Mouse (Mus musculus) stomach, embryonic 15.5 days (tissue): ENCODE results near the gene Zfp821. TPM values are rescaled to one million over a fixed set of nuclear protein-coding genes. Genes with fewer than 3 reads are reported as not detected.

Source experiments
- ATAC-seq: fragments of 200-750 bp; cut with Nextera tagmentation; 2 replicates; pipeline ENCODE4 v1.8.0; 2017; ENCODE audit warnings: low read depth, moderate number of reproducible peaks, moderate TSS enrichment; ENCODE audit not compliant: insufficient read depth, low FRiP score
- H3K27ac ChIP-seq: fragments of 300-500 bp; sonication (generic); 2 replicates; pipeline ENCODE4 v1.5.1; 2015; ENCODE audit warnings: mild to moderate bottlenecking, inconsistent platforms
- H3K27me3 ChIP-seq: fragments of 300-500 bp; sonication (generic); replicated peaks from 2 replicates; pipeline ENCODE4 v1.6.1; 2015; ENCODE audit warnings: inconsistent platforms
- H3K36me3 ChIP-seq: fragments of 300-500 bp; sonication (generic); 2 replicates; pipeline ENCODE4 v1.6.1; 2015; ENCODE audit warnings: inconsistent platforms
- H3K4me1 ChIP-seq: fragments of 300-500 bp; sonication (generic); 2 replicates; pipeline ENCODE4 v1.6.1; 2015; ENCODE audit warnings: inconsistent platforms
- H3K4me2 ChIP-seq: fragments of 300-500 bp; sonication (generic); 2 replicates; pipeline ENCODE4 v1.6.1; 2015; ENCODE audit warnings: mild to moderate bottlenecking, inconsistent platforms
- H3K4me3 ChIP-seq: fragments of 300-500 bp; sonication (generic); replicated peaks from 2 replicates; pipeline ENCODE4 v1.5.1; 2015; ENCODE audit warnings: inconsistent platforms
- H3K9ac ChIP-seq: fragments of 300-500 bp; sonication (generic); 2 replicates; pipeline ENCODE4 v1.6.1; 2015; ENCODE audit warnings: inconsistent platforms
- H3K9me3 ChIP-seq: fragments of 300-500 bp; sonication (generic); 2 replicates; pipeline ENCODE4 v1.6.1; 2016; ENCODE audit warnings: inconsistent platforms
- WGBS: fragments of 180-500 bp; shearing (Covaris S2); methylation state at CpG from one replicate; pipeline ENCODE4 v1.1.7; 2015; 5-methylcytosine and 5-hydroxymethylcytosine counted together
- polyA plus RNA-seq: library from polyadenylated mRNA; unstranded; fragments of >200 nt; fragmentation: Nextera tagmentation; extraction: Ambion mirVana; gene quantifications from 2 replicates; pipeline ENCODE4 v1.2.1, GENCODE M21; 2015

The Zfp821 gene
- polyA plus RNA-seq, result 21.4 and 22.6 TPM in 2 replicates

DNA sequence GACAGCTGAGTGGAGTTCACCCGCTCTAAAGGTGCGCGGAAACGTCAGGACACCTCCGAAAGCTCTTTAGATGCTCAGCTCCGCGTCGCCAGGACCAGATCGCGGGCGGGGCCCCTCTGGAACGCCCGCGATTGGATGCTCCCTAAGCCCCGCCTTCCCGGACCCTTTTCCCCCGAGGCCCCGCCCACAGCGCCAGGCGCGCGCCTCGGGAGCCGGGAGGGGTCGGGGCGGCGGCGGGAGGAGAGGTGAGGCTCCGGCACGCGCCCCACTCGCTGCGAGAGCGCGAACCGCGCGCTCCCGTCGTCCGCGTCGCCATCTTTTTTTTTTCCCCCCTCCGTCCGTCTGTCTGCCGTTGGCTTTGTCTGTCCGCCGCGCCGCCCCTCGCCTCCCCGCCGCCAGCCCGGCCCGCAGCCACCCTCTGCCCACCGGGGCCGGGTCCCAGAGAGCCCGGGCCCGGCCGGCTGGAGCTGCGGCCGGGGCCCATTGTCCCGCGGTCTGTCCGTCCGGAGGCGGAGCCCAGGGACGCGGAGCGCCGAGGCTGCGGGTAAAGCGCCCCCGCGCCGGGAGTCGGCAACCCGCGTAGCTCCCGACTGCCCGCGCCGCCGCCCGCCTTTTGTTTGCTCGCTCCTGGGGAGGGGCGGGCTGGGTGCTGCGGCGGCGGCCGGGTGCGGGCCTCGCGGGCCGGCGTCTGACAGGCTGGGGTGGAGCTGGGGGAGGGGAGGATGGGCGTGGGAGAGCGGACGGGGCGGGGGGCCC, at the start of gene Zfp821:
Gene Zfp821 (plus strand): TSS at position 227 of the 756 bp plus-strand sequence.
- Histone ChIP-seq H3K4me2 (peak within 1 kb of the TSS; percentile 81), H3K9ac (peak within 1 kb of the TSS; percentile 98), H3K4me1 (peaks cover 22% of the 10 kb centered on the region), H3K9me3 (no peaks in the 10 kb centered on the region), H3K27me3 (no peaks in the 10 kb centered on the region), H3K4me3 (peak within 1 kb of the TSS; percentile 98), H3K36me3 (peaks cover 14% of the 10 kb centered on the region; the same call in 1 of the 2 replicates), H3K27ac (peak within 1 kb of the TSS; percentile 96)
- peak; percentile 93 for ATAC-seq
- under 1% methylated on average over 58 of the region's 100 CpGs for WGBS

DNA sequence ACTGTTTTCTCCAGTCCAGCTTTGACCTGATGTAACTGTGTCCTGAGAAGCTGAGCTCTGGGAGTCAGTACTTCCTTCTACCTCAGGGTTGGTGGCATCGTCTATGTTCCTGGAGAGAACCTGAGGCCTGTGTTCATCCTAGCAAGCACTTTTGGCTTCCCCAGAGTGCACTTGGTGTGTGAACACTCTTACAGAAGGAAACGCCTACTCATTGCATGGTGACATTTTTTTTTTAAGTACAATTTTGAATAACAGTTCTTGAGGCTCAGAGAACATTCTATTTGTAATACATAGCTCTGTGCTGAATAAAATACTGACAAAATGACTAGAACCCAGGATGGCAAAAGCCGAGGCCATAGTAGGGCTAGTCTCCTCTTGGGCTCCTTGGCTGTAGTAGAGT, 48.5 kb upstream of the Zfp821 start:
- ATAC-seq, result no peak
- Histone ChIP-seq H3K4me1 (no peaks in the 10 kb centered on the region), H3K4me2 (no peak overlapping the region), H3K9ac (no peak overlapping the region), H3K36me3 (no peaks in the 10 kb centered on the region), H3K27me3 (no peaks in the 10 kb centered on the region), H3K27ac (no peak overlapping the region), H3K4me3 (no peak overlapping the region), H3K9me3 (no peaks in the 10 kb centered on the region)
- WGBS, result 80% methylated on average over 3 of the region's 3 CpGs

DNA sequence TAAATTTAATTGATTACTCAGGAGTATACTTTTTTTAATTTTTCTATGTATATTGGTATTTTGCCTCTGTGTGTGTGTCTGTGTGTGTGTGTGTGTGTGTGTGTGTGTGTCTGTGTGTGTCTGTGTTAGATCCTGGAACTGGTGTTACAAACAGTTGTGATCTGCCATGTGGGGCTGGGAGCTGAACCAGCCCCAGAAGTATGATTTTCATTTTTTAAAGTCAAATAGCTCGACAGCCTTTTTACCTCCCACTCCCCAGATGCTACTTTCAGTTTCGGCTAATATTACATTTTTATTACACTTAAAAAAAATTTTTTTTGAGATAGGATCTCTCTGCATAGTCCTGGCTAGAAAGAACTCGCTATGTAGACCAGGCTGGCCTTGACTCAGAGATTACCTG, 43.0 kb upstream of the Zfp821 start:
- no peaks in the 10 kb centered on the region for H3K9me3 ChIP-seq
- 74% methylated on average over 3 of the region's 3 CpGs for WGBS
- no peaks in the 10 kb centered on the region for H3K36me3 ChIP-seq
- no peak overlapping the region for H3K9ac ChIP-seq
- no peaks in the 10 kb centered on the region for H3K4me1 ChIP-seq
- no peak overlapping the region for H3K4me2 ChIP-seq
- no peak overlapping the region for H3K27ac ChIP-seq
- H3K4me3 ChIP-seq, result no peak overlapping the region
- no peaks in the 10 kb centered on the region for H3K27me3 ChIP-seq
- ATAC-seq, result no peak

DNA sequence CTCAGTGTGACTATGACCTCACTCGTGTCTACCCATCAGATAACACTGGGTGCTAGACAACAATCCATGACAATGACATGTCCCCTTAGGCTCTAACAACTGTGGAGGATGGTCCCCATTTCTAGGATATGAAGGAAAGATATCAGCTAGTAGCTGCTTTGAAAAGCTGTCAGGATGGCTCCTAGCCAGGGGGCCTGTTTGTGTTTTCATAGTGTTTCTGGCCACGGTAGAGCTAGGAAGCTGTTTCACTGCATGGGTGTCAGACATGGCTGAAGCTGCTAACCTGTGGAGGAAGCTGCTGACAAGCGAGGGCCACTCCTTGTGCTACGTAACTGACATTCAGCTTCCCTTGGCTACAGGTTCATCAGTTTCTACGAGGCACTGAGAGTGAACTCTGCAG, 38.7 kb upstream of the Zfp821 start:
- no peak overlapping the region for H3K27ac ChIP-seq
- no peaks in the 10 kb centered on the region for H3K9me3 ChIP-seq
- 81% methylated on average over 5 of the region's 5 CpGs for WGBS
- H3K27me3 ChIP-seq, result no peaks in the 10 kb centered on the region
- no peak overlapping the region for H3K4me2 ChIP-seq
- H3K4me1 ChIP-seq, result no peaks in the 10 kb centered on the region
- no peak overlapping the region for H3K9ac ChIP-seq
- no peak overlapping the region for H3K4me3 ChIP-seq
- no peak for ATAC-seq
- H3K36me3 ChIP-seq, result peaks cover 13% of the 10 kb centered on the region

DNA sequence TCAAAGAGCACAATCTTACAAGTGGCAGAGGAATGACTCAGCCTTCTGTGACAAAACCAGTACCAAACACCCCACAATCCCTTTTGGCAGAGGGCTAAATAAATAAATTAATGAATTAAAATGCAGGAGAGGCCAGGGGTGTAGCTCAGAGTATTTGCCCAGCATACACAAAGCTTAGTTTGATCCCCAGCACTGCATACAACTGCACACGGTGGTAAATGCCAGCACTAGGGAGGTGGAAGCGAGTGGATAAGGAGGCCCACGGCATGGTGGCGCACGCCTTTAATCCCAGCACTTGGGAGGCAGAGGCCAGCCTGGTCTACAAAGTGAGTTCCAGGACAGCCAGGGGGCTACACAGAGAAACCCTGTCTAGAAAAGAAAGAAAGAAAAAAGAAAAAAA, 32.7 kb upstream of the Zfp821 start:
- no peaks in the 10 kb centered on the region for H3K27me3 ChIP-seq
- ATAC-seq, result no peak; the same call in 1 of the 2 replicates
- no peaks in the 10 kb centered on the region for H3K9me3 ChIP-seq
- peaks cover 55% of the 10 kb centered on the region for H3K36me3 ChIP-seq
- no peak overlapping the region for H3K4me2 ChIP-seq
- no peak overlapping the region for H3K9ac ChIP-seq
- H3K27ac ChIP-seq, result no peak overlapping the region
- H3K4me3 ChIP-seq, result no peak overlapping the region
- 82% methylated on average over 5 of the region's 5 CpGs for WGBS
- H3K4me1 ChIP-seq, result no peaks in the 10 kb centered on the region

DNA sequence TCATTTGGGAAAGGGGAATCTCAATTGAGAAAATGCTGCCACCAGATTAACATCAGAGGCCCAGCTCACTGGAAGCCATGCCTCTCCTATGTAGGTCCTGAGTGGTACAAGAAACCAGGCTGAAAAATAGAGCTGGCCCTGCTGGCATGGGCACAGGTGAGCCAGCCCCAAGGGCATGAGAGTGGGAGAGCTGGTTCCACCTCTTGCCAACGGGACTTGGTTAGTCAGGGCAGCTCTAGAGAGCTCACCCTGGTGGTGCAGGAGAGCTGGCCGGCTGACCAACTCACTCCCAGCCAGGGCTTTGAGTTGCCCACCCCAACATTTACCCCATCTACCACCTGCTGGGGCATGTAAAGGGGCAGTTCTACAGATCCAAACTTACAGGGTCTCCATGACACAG, 31.8 kb upstream of the Zfp821 start:
- H3K36me3 ChIP-seq, result peaks cover 54% of the 10 kb centered on the region
- H3K4me3 ChIP-seq, result no peak overlapping the region

GRCm38 (mm10) chr8:109675896-109676643, 29.3 kb upstream of the Zfp821 start:
- Histone ChIP-seq H3K4me3 (no peak overlapping the region), H3K36me3 (peaks cover 59% of the 10 kb centered on the region), H3K4me1 (no peaks in the 10 kb centered on the region), H3K9ac (no peak overlapping the region), H3K9me3 (no peaks in the 10 kb centered on the region), H3K27ac (no peak overlapping the region), H3K4me2 (no peak overlapping the region), H3K27me3 (no peaks in the 10 kb centered on the region)
- ATAC-seq, result no peak
- 89% methylated on average over 9 of the region's 9 CpGs for WGBS

More for the DNA sequence above, 31.8 kb upstream of the Zfp821 start:
- H3K9ac ChIP-seq, result no peak overlapping the region
- no peak for ATAC-seq
- no peaks in the 10 kb centered on the region for H3K4me1 ChIP-seq
- H3K27me3 ChIP-seq, result no peaks in the 10 kb centered on the region
- 83% methylated on average over 2 of the region's 2 CpGs for WGBS
- no peaks in the 10 kb centered on the region for H3K9me3 ChIP-seq
- H3K4me2 ChIP-seq, result no peak overlapping the region
- no peak overlapping the region for H3K27ac ChIP-seq

DNA sequence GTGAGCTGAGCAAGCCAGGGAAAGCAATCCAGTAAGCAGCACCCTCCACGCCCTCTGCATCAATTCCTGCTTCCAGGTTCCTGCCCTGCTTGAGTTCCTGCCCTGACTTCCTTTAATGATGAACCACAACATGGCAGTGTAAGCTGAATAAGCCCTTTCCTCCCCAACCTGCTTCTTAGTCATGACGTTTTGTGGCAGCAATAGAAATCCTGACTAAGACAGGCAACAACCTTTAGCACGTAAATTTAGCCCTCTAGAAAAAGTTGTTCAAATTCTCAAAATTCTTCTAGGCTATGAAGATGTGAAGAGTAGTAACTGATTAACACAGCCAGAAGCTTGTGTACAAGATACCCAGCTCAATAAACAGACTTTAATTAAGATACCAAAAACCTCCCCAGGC, 23.8 kb upstream of the Zfp821 start:
- no peaks in the 10 kb centered on the region for H3K9me3 ChIP-seq
- no peak overlapping the region for H3K27ac ChIP-seq
- H3K36me3 ChIP-seq, result peaks cover 47% of the 10 kb centered on the region
- no peak overlapping the region for H3K4me2 ChIP-seq
- 74% methylated on average over 3 of the region's 3 CpGs for WGBS
- no peak overlapping the region for H3K4me3 ChIP-seq
- no peaks in the 10 kb centered on the region for H3K4me1 ChIP-seq
- ATAC-seq, result no peak
- H3K27me3 ChIP-seq, result no peaks in the 10 kb centered on the region
- H3K9ac ChIP-seq, result no peak overlapping the region

DNA sequence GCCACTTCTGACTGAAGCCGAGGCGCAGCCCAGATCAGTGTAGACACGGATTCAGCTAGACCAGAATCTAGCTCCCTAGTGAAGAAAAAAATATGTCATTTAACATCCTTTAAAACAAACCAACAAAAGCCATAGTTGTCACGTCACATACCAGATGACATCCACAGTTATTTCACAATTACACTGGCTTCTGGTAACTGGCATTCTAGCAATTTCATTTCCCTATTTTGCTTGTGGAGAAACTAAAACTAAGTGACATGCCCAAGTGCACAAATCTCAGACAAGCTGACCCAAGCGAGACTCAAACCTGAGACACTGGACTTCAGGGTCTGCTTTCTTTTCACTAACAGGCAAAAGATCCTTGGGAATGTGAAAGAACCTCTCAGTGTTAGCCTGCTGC, 23.2 kb upstream of the Zfp821 start:
- H3K9me3 ChIP-seq, result no peaks in the 10 kb centered on the region
- H3K4me2 ChIP-seq, result no peak overlapping the region
- WGBS, result 86% methylated on average over 5 of the region's 5 CpGs
- peaks cover 43% of the 10 kb centered on the region for H3K36me3 ChIP-seq
- no peak overlapping the region for H3K4me3 ChIP-seq
- no peak overlapping the region for H3K9ac ChIP-seq
- no peak for ATAC-seq
- no peaks in the 10 kb centered on the region for H3K27me3 ChIP-seq
- no peak overlapping the region for H3K27ac ChIP-seq
- no peaks in the 10 kb centered on the region for H3K4me1 ChIP-seq

DNA sequence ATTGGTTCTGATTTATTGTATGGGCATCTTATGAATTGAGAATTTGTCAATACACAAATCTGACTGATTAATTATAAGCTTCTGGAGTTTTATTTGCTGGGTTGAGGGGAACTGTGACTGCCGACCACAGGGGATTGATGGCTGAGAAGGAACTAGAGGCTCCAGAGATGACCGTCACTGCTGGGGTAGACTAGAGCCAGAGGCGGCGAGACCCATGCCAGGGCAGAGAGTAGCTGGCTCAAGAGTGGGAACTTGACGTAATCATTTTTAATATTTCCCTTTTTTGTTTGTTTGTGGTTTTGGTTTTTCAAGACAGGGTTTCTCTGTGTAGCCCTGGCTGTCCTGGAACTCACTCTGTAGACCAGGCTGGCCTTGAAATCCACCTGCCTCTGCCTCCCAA, 18.1 kb upstream of the Zfp821 start:
- ATAC-seq, result no peak
- WGBS, result 88% methylated on average over 5 of the region's 5 CpGs
- no peak overlapping the region for H3K4me2 ChIP-seq

DNA sequence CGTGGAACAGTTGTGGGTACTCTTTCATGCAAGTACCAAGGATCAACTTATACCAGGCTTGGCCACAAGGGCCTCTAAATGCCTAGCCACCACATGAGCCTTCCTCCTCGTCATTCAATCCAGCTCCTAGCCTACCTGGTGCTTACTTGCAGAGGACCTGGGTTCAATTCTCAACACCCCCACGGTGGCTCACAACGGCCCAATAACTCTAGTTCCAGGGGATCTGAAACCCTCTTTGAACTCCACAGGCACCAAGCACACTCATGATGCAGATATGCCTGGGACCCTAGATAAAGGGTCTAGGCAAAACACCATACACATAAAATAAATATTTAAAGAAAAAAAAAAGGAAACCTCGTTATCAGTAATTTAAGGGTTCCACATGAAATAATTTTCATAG, 13.6 kb upstream of the Zfp821 start:
- H3K27ac ChIP-seq, result no peak overlapping the region
- no peaks in the 10 kb centered on the region for H3K9me3 ChIP-seq
- no peaks in the 10 kb centered on the region for H3K27me3 ChIP-seq
- H3K4me3 ChIP-seq, result peak overlapping the region; percentile 99
- no peak for ATAC-seq
- no peaks in the 10 kb centered on the region for H3K36me3 ChIP-seq
- peaks cover 10% of the 10 kb centered on the region for H3K4me1 ChIP-seq
- peak overlapping the region; percentile 49 for H3K4me2 ChIP-seq
- peak overlapping the region; percentile 12; the same call in 1 of the 2 replicates for H3K9ac ChIP-seq
- 43% methylated on average over 5 of the region's 5 CpGs for WGBS

More for the DNA sequence above, 18.1 kb upstream of the Zfp821 start:
- no peaks in the 10 kb centered on the region for H3K27me3 ChIP-seq
- peaks cover 6% of the 10 kb centered on the region for H3K4me1 ChIP-seq
- no peak overlapping the region for H3K4me3 ChIP-seq
- H3K9ac ChIP-seq, result no peak overlapping the region
- peaks cover 10% of the 10 kb centered on the region; the same call in 1 of the 2 replicates for H3K36me3 ChIP-seq
- H3K9me3 ChIP-seq, result no peaks in the 10 kb centered on the region
- no peak overlapping the region for H3K27ac ChIP-seq

GRCm38 (mm10) chr8:109692443-109693145, 12.8 kb upstream of the Zfp821 start:
- ATAC-seq, result peak; percentile 63
- Histone ChIP-seq H3K9ac (peak overlapping the region; percentile 92), H3K4me2 (peak overlapping the region; percentile 49), H3K4me3 (peak overlapping the region; percentile 99), H3K4me1 (peaks cover 10% of the 10 kb centered on the region), H3K27me3 (no peaks in the 10 kb centered on the region), H3K36me3 (no peaks in the 10 kb centered on the region), H3K9me3 (no peaks in the 10 kb centered on the region), H3K27ac (peak overlapping the region; percentile 77)
- WGBS, result under 1% methylated on average over 38 of the region's 38 CpGs
